Mouse (Mus musculus) liver, embryonic 14.5 days (tissue): ENCODE data around the gene Chst13.

ENCODE experiments used
- CTCF ChIP-seq: IDR thresholded peaks from 2 replicates; pipeline ENCODE4 v1.5.1; 2016; ENCODE audit warnings: antibody characterized with exemption, low read depth, control low read depth
- EP300 ChIP-seq: IDR thresholded peaks from 2 replicates; pipeline ENCODE4 v1.6.1; 2016; ENCODE audit warnings: antibody characterized with exemption, low read depth

DNA sequence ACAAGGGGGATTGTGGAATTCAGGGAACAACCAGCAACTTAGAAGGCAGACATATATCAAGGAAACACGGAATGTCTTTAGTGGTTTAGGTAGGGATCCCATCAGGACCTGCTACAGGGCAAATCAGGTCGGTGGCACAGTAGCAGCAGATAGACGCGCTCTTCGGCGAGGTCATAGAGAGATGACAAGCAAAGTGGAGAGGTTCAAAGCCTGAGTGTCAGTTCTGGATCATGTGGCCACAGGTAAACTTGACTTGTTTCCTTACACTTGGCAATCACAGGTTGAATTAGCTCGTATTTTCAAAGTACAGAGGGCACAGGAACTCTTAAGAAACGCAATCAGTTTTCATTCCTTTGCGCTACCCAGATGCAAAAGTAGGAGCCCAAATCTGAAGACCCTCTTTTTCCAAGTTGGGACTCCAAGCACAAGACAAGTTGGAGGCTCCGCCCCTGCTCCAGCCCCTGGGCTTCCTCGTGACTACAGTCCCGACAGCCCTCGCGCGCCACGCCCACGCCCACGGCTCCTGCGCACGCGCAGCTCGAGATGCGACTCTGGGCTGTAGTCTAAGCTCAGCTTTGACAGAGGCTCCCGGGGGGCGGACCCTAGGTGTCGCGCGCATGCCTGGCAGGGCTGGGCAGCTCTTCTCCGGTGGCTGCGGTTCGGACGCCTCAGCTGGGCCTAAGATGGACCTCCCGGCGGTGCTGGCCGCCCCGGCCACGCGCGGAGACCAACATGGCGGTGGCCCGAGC lies 44.2 kb upstream of the Chst13 start, which contains the start of gene Zxdc:
- TF ChIP-seq CTCF (no peak), EP300 (no peak)
